Mouse (Mus musculus) MEL (cell line): Measurements from ENCODE around the gene Herpud1.

Experiments
- BHLHE40 ChIP-seq: IDR thresholded peaks from 2 replicates; pipeline ENCODE4 v1.6.1; 2012; ENCODE audit warnings: low read depth, mild to moderate bottlenecking, inconsistent platforms, low read length, improper control_type of control experiment, borderline replicate concordance
- CHD1 ChIP-seq: IDR thresholded peaks from 2 replicates; pipeline ENCODE4 v1.6.1; 2012; ENCODE audit warnings: low read depth, mild to moderate bottlenecking, inconsistent platforms, low read length, improper control_type of control experiment
- CHD2 ChIP-seq: IDR thresholded peaks from 2 replicates; pipeline ENCODE4 v1.6.1; 2011; ENCODE audit warnings: low read length, improper control_type of control experiment
- CTCF ChIP-seq, 3 experiments: IDR thresholded peaks in 2 of 3; conservative IDR thresholded peaks in 1 of 3; 2 replicates each; pipeline ENCODE4 v1.5.1; 2011 to 2012; ENCODE audit warnings: low read length in 3 of 3, low read depth in 2 of 3, mild to moderate bottlenecking in 2 of 3, improper control_type of control experiment in 1 of 3, inconsistent platforms in 1 of 3, mixed read lengths in 1 of 3, moderate library complexity in 1 of 3; ENCODE audit not compliant: control insufficient read depth in 1 of 3, insufficient read depth in 1 of 3, poor library complexity in 1 of 3, severe bottlenecking in 1 of 3
- EP300 ChIP-seq, 2 experiments: IDR thresholded peaks; 2 replicates each; pipeline ENCODE4 v1.6.1; 2011; ENCODE audit warnings: improper control_type of control experiment in 2 of 2, low read length in 2 of 2, low read depth in 1 of 2, mild to moderate bottlenecking in 1 of 2
- GATA1 ChIP-seq: IDR thresholded peaks from 2 replicates; pipeline ENCODE4 v1.6.1; 2011; ENCODE audit warnings: low read depth, low read length, improper control_type of control experiment
- KAT2A ChIP-seq: conservative IDR thresholded peaks from 2 replicates; pipeline ENCODE4 v1.6.1; 2012; ENCODE audit warnings: low read depth, low read length, improper control_type of control experiment, inconsistent platforms
- MXI1 ChIP-seq: IDR thresholded peaks from 2 replicates; pipeline ENCODE4 v1.6.1; 2011; ENCODE audit warnings: mild to moderate bottlenecking, low read depth, low read length, improper control_type of control experiment
- POLR2A ChIP-seq, 2 experiments: IDR thresholded peaks; 2 replicates each; pipeline ENCODE4 v1.6.1; 2011 to 2012; ENCODE audit warnings: low read length in 2 of 2, mild to moderate bottlenecking in 2 of 2, control low read depth in 1 of 2, improper control_type of control experiment in 1 of 2, low read depth in 1 of 2, moderate library complexity in 1 of 2; ENCODE audit not compliant: control insufficient read depth in 1 of 2, insufficient read depth in 1 of 2, poor library complexity in 1 of 2
- POLR2AphosphoS2 ChIP-seq: IDR thresholded peaks from 2 replicates; pipeline ENCODE4 v1.6.1; 2011; ENCODE audit warnings: low read length, improper control_type of control experiment
- POLR2AphosphoS5 ChIP-seq: IDR thresholded peaks from 2 replicates; pipeline ENCODE4 v1.6.1; 2012; ENCODE audit warnings: low read depth, borderline replicate concordance, mild to moderate bottlenecking, inconsistent platforms, low read length, moderate library complexity, mixed read lengths
- UBTF ChIP-seq: IDR thresholded peaks from 2 replicates; pipeline ENCODE4 v1.6.1; 2012; ENCODE audit warnings: low read depth, mild to moderate bottlenecking, inconsistent platforms, low read length, improper control_type of control experiment, moderate library complexity, borderline replicate concordance; ENCODE audit not compliant: insufficient read depth
- ZNF384 ChIP-seq: IDR thresholded peaks from 2 replicates; pipeline ENCODE4 v1.6.1; 2012; ENCODE audit warnings: low read depth, mild to moderate bottlenecking, inconsistent platforms, low read length, improper control_type of control experiment

- TF ChIP-seq CTCF (IDR thresholded peaks at IDR 0.05 in 2 of 3, conservative IDR thresholded peaks at IDR 0.05 in 1 of 3; ENCODE audit: control insufficient read depth in 1 of 3, insufficient read depth in 1 of 3, low read depth in 2 of 3, low read length in 3 of 3, poor library complexity in 1 of 3, severe bottlenecking in 1 of 3) (no peak), CHD1 (no peak), EP300 (IDR thresholded peaks at IDR 0.05; ENCODE audit: low read depth in 1 of 2, low read length in 2 of 2) (no peak), BHLHE40 (no peak), GATA1 (no peak), KAT2A (no peak), POLR2AphosphoS2 (no peak), ZNF384 (no peak), POLR2A (IDR thresholded peaks at IDR 0.05; ENCODE audit: control insufficient read depth in 1 of 2, insufficient read depth in 1 of 2, low read depth in 1 of 2, low read length in 2 of 2, poor library complexity in 1 of 2) (no peak), CHD2 (no peak), MXI1 (no peak), UBTF (no peak), POLR2AphosphoS5 (no peak)
These were observed 58.2 kb downstream of the Herpud1 start for GRCm38 (mm10) chr8:94444480-94444879.
